ENCODE assay signal across 8 mouse cellular contexts in genomic region chr3:52009321-52009720, GRCm38 (mm10).
A peak's percentile ranks its signal among the peaks of the same experiment; 100 is the strongest.
DNase-seq lines count a peak whose midpoint lies in the region; ATAC-seq and TF ChIP-seq lines count a peak whose summit lies in the region.

No protein-coding gene starts in this region.

- TF ChIP-seq CTCF in heart, postnatal 0 days (IDR thresholded peaks at IDR 0.05; ENCODE audit: low read depth) = peak; percentile 38

- TF ChIP-seq EP300 in heart, postnatal 0 days (IDR thresholded peaks at IDR 0.05; ENCODE audit: low read depth) = no peak

- H3K36me3 ChIP-seq in heart, postnatal 0 days (replicated peaks; ENCODE audit: control insufficient read depth, insufficient read depth, low read length) = no peaks in the 10 kb centered on the region
- H3K36me3 ChIP-seq in midbrain, embryonic 14.5 days (ENCODE audit: control insufficient read depth, insufficient read depth, low read length) = no peaks in the 10 kb centered on the region

- no peaks in the 10 kb centered on the region for H3K9me3 ChIP-seq in heart, postnatal 0 days (replicated peaks; ENCODE audit: control insufficient read depth, low read length)
- H3K9me3 ChIP-seq in midbrain, embryonic 14.5 days (ENCODE audit: control insufficient read depth, low read length) = no peaks in the 10 kb centered on the region

- no peak overlapping the region for H3K4me3 ChIP-seq in heart, postnatal 0 days (ENCODE audit: low read depth, low read length)
- no peak overlapping the region for H3K4me3 ChIP-seq in midbrain, embryonic 14.5 days (replicated peaks; ENCODE audit: low read depth, low read length)

- WGBS in heart, postnatal 0 days = 31% methylated on average over 6 of the region's 6 CpGs
- 21% methylated on average over 6 of the region's 6 CpGs for WGBS in midbrain, embryonic 14.5 days

- DNase-seq in heart, postnatal 0 days (ENCODE audit: low spot score) = peak; percentile 30
- no peak for DNase-seq in heart, adult 18-20 months
- peak; percentile 66 for DNase-seq in 416B (ENCODE audit: low read depth)
- peak; percentile 57 for DNase-seq in brain, adult 2 months (ENCODE audit: low read depth, low spot score)
- DNase-seq in midbrain, embryonic 14.5 days = peak; percentile 86
- no peak for DNase-seq in gastrocnemius, postnatal 36 days
- DNase-seq in adrenal gland, adult 2 months = no peak

- 0 out of 2 replicates have a peak, but pooled peaks have one; percentile 33 for ATAC-seq in heart, postnatal 0 days (ENCODE audit: insufficient read depth, low read depth)
- peak; percentile 56 for ATAC-seq in granulocyte monocyte progenitor cell, adult 5-6 weeks (replicated peaks; ENCODE audit: poor library complexity, severe bottlenecking)
- peak; percentile 60 for ATAC-seq in midbrain, embryonic 14.5 days (ENCODE audit: low FRiP score, low TSS enrichment)

- peaks cover 9% of the 10 kb centered on the region for H3K4me1 ChIP-seq in heart, postnatal 0 days (ENCODE audit: control insufficient read depth, insufficient read depth)
- H3K4me1 ChIP-seq in midbrain, embryonic 14.5 days (ENCODE audit: control insufficient read depth, insufficient read depth, low read length) = peaks cover 31% of the 10 kb centered on the region

- no peak overlapping the region for H3K27ac ChIP-seq in heart, postnatal 0 days (ENCODE audit: low read depth)
- H3K27ac ChIP-seq in midbrain, embryonic 14.5 days (replicated peaks; ENCODE audit: low read depth, low read length) = peak overlapping the region; percentile 73

- no peak overlapping the region for H3K4me2 ChIP-seq in heart, postnatal 0 days (ENCODE audit: low read depth, low read length)
- peak overlapping the region; percentile 24; the same call in 1 of the 2 replicates for H3K4me2 ChIP-seq in midbrain, embryonic 14.5 days (ENCODE audit: low read length)

- intact Hi-C loops in gastrocnemius, postnatal 36 days (cut with DNase I) = no loop called here

- no peak overlapping the region for H3K9ac ChIP-seq in heart, postnatal 0 days (replicated peaks; ENCODE audit: low read depth, low read length)
- peak overlapping the region; percentile 16; the same call in 1 of the 2 replicates for H3K9ac ChIP-seq in midbrain, embryonic 14.5 days (replicated peaks; ENCODE audit: low read length)

- H3K27me3 ChIP-seq in heart, postnatal 0 days (ENCODE audit: control insufficient read depth, insufficient read depth, low read length) = no peaks in the 10 kb centered on the region
- H3K27me3 ChIP-seq in midbrain, embryonic 14.5 days (ENCODE audit: control insufficient read depth, insufficient read depth, low read length) = no peaks in the 10 kb centered on the region

Comparison
In these comparisons a context has a peak if more than half of its experiments do, and no peak if none do; other contexts are left out.
1. DNase-seq: peak in heart, postnatal 0 days (single experiment), 416B (single experiment), brain, adult 2 months (single experiment) and midbrain, embryonic 14.5 days (single experiment); none in heart, adult 18-20 months (0 of 2), gastrocnemius, postnatal 36 days (0 of 2) and adrenal gland, adult 2 months (single experiment).
2. Peak in every context shown above with its lines, with median percentiles within 50 percentile points of each other: ATAC-seq.